Mouse (Mus musculus) kidney, postnatal 4 days (tissue): Measurements from ENCODE around the gene Ccdc189.
A peak's percentile ranks its signal among the peaks of the same experiment; 100 is the strongest.

Experiments
- DNase-seq, 2 experiments: peaks; one replicate each; pipeline ENCODE4 v3.0.0; 2021; ENCODE audit warnings: mixed read lengths in 2 of 2

Ccdc189 gene

GRCm38 (mm10) chr7:127591108-127591507, 2.7 kb upstream of the Ccdc189 start:
- no peak for DNase-seq

GRCm38 (mm10) chr7:127589637-127590036, 1.2 kb upstream of the Ccdc189 start:
- DNase-seq = no peak

GRCm38 (mm10) chr7:127588901-127589300, 506 bp upstream of the Ccdc189 start:
- DNase-seq = no peak

GRCm38 (mm10) chr7:127587196-127587595, 1.2 kb downstream of the Ccdc189 start:
- DNase-seq = no peak

- DNase-seq = no peak
These were observed 2.2 kb downstream of the Ccdc189 start for GRCm38 (mm10) chr7:127586149-127586548.

GRCm38 (mm10) chr7:127585031-127585430, 3.4 kb downstream of the Ccdc189 start:
- no peak for DNase-seq

GRCm38 (mm10) chr7:127583260-127583659, 5.1 kb downstream of the Ccdc189 start:
- no peak for DNase-seq

- DNase-seq = no peak
These were observed 14.3 kb downstream of the Ccdc189 start for GRCm38 (mm10) chr7:127574115-127574514.

- DNase-seq = peak; percentile 31 to 38
These were observed 14.8 kb downstream of the Ccdc189 start for GRCm38 (mm10) chr7:127573503-127574008.

- DNase-seq = peak; percentile 86 to 93
These were observed 15.4 kb downstream of the Ccdc189 start, which contains the start of gene Phkg2 for GRCm38 (mm10) chr7:127572895-127573471. TSS of gene Phkg2 (plus strand) at chr7:127573340.

- peak in 1 of 2 experiments; percentile 18 for DNase-seq
These were observed 23.8 kb downstream of the Ccdc189 start for GRCm38 (mm10) chr7:127564381-127565150.

GRCm38 (mm10) chr7:127561340-127561858, 27.0 kb downstream of the Ccdc189 start, which contains the start of gene Tmem265:
TSS of gene Tmem265 (plus strand) at chr7:127561390.
- peak in 1 of 2 experiments; percentile 20 for DNase-seq

- DNase-seq = no peak
These were observed 27.8 kb downstream of the Ccdc189 start for GRCm38 (mm10) chr7:127560580-127560979.

- DNase-seq = no peak
These were observed 36.8 kb downstream of the Ccdc189 start for GRCm38 (mm10) chr7:127551558-127551957.

GRCm38 (mm10) chr7:127549116-127549835, 39.1 kb downstream of the Ccdc189 start:
- no peak for DNase-seq

- no peak for DNase-seq
These were observed 46.7 kb downstream of the Ccdc189 start for GRCm38 (mm10) chr7:127541671-127542070.
